Mouse (Mus musculus): ENCODE measurements around the gene Cd82. TPM values are rescaled to one million over a fixed set of nuclear protein-coding genes. Genes with fewer than 3 reads are reported as not detected.

The Cd82 gene
- total RNA-seq, 2 experiments from 2014 or later, result 373 to 415 TPM

DNA sequence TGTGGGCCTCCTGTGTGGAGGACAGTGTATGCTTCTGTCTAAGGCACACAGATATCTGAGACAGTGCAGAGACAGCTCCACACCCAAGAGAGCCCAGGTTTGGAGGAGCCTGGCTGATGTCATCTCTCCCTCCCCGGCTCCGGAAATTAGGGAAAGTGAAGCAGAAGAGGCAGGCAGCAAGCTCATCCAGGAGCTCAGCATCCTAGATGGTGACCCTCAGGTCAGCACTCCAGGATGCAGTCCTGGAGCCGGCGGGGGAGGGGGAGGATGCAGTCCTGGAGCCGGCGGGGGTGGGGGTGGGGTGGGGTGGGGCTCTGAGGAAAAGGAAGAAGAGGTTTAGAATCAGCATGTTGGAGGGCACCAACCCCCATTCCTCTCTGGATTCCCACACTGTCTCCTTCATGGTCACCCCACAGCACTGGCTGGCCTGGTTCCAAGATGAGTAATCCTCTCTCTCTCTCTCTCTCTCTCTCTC, 90.8 kb downstream of the Cd82 start:
- ATAC-seq (replicated peaks; ENCODE audit: low FRiP score, poor library complexity, severe bottlenecking), result no peak

Other genes with a start within 250 kb of the Cd82 start
- 2.2 TPM in 1 of 2 replicates, not detected in the other for gene Tspan18, start 128.6 kb downstream of the Cd82 start, total RNA-seq (2015; ENCODE audit: low replicate concordance)
- 0.61 and 0.64 TPM in 2 replicates for gene Tspan18, start 128.6 kb downstream of the Cd82 start, total RNA-seq (2017; ENCODE audit: low replicate concordance)
- not detected in 2 replicates for gene Gm10803, start 97.4 kb upstream of the Cd82 start, total RNA-seq (2015; ENCODE audit: low replicate concordance)
- gene Gm10803, start 97.4 kb upstream of the Cd82 start, total RNA-seq (2017; ENCODE audit: low replicate concordance), result not detected in 2 replicates
- not detected in 2 replicates for gene Alx4, start 179.2 kb upstream of the Cd82 start, total RNA-seq (2015; ENCODE audit: low replicate concordance)
- gene Alx4, start 179.2 kb upstream of the Cd82 start, total RNA-seq (2017; ENCODE audit: low replicate concordance), result not detected in 2 replicates

Measured in erythroid progenitor cell, adult 5-6 weeks (primary cell).